Mouse (Mus musculus): ENCODE data around the gene Odf2l. TPM values are rescaled to one million over a fixed set of nuclear protein-coding genes. Genes with fewer than 3 reads are reported as not detected.
A peak's percentile ranks its signal among the peaks of the same experiment; 100 is the strongest.

The Odf2l gene
- 1 to 10 TPM; 6.4 to 7.0 TPM for total RNA-seq (2021)
- long read RNA-seq, experiment 1, partial matches to known transcripts = 1 of 2 reads
- long read RNA-seq, experiment 1, other reads (novel, unspliced or antisense) = 1 of 2 reads
- long read RNA-seq, experiment 2, partial matches to known transcripts = 0 of 1 reads
- long read RNA-seq, experiment 2, other reads (novel, unspliced or antisense) = 0 of 1 reads

DNA sequence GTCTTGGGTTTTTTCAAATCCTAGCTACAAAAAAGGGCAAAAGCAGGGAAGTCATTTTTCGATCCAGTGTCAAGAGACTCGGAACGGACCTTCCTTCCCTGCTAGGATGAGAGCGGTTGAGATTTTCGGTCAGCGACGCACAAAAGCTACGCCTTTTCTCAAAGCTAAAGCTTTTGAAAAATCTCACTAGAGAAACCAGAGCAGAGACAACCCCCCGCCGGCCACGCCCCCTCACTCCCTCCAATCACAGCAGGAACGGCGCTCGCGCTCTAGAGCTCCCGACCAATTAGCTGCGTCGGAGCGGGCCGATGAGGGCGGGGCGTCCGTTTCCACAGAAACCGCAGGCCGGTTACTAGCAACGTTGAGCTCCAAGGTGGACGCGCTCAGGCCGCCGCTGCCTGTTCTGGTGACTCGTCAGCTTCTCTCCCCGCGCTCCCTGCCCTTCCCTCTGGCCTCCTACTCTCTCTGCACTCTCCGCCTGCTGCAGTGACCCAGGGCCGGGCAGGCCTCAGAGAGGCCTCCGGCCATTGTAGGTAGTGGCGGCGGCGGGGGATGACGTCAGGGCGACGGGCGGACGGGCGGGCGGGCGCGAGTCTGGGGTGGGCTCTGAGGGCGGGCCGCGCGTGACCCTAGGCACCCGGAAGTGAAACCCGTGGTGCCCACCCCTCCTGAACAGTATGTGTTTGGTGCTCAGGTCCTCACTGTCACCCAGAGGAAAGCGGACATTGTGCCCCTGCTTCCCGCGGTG is at the start of gene Odf2l:
TSS of gene Odf2l (plus strand) at position 335 of the 748 bp plus-strand sequence.
- intact Hi-C loops (cut with DNase I; ENCODE audit: low total_unique reads) = no loop called here

DNA sequence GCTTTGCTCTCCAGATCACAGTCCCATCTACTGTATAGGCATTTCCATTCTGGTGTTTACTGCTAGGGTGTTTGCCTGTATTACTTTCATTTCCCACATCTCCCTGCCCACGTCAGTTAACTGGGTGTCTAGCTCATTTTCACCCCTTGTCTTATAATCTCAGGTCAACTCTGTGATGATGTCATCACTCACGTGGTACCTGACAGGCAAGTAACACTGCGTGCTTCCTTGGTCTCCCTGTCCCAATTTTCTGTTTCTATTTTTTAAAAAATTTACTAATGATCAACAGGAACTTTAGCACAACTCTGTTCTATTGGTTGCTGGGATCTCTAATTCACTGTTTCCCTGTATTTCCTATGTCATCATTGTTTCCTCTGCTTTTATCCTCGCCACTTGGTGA is 49.4 kb upstream of the Odf2l start:
- DNase-seq = no peak
- intact Hi-C loops (cut with DNase I; ENCODE audit: low total_unique reads) = no loop called here

More for the DNA sequence above, at the start of gene Odf2l:
- DNase-seq = peak; percentile 98

GRCm38 (mm10) chr3:145072339-145072738 is 46.0 kb upstream of the Odf2l start:
- intact Hi-C loops (cut with DNase I; ENCODE audit: low total_unique reads) = no loop called here
- DNase-seq = no peak

DNA sequence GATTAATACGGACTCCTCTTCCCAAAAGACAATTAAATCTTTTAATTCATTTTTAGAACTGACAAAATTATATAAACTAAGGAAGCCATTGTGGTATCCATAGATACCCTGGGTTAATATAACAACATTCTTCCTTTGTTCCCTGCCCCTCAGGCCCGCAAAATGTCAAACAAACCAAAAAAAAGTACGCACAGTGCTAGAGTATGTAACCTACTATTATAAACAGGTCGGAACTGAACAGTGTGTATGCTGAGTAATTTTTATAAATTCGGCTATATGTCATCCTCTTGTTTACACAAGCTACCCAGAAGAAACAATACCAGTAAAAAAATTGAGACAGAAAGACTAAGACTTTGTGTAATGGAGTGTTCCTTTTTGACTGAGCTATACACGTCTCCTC is 40.0 kb upstream of the Odf2l start:
- DNase-seq = no peak
- intact Hi-C loops (cut with DNase I; ENCODE audit: low total_unique reads) = no loop called here

- intact Hi-C loops (cut with DNase I; ENCODE audit: low total_unique reads) = no loop called here
- DNase-seq = no peak
These were observed 37.5 kb upstream of the Odf2l start for GRCm38 (mm10) chr3:145080904-145081303.

- intact Hi-C loops (cut with DNase I; ENCODE audit: low total_unique reads) = no loop called here
These were observed 35.3 kb upstream of the Odf2l start for GRCm38 (mm10) chr3:145083081-145083480.

GRCm38 (mm10) chr3:145086180-145086579 is 32.2 kb upstream of the Odf2l start:
- intact Hi-C loops (cut with DNase I; ENCODE audit: low total_unique reads) = no loop called here

More at GRCm38 (mm10) chr3:145083081-145083480, 35.3 kb upstream of the Odf2l start:
- DNase-seq = no peak

GRCm38 (mm10) chr3:145087857-145088598 is 30.4 kb upstream of the Odf2l start:
- intact Hi-C loops (cut with DNase I; ENCODE audit: low total_unique reads) = no loop called here
- DNase-seq = no peak

More at GRCm38 (mm10) chr3:145086180-145086579, 32.2 kb upstream of the Odf2l start:
- no peak for DNase-seq

GRCm38 (mm10) chr3:145099291-145099690 is 19.1 kb upstream of the Odf2l start, which contains the start of gene Clca2:
Gene Clca2 (minus strand): TSS chr3:145099443.
- intact Hi-C loops (cut with DNase I; ENCODE audit: low total_unique reads) = no loop called here

GRCm38 (mm10) chr3:145101891-145102555 is 16.4 kb upstream of the Odf2l start:
- DNase-seq = no peak
- intact Hi-C loops (cut with DNase I; ENCODE audit: low total_unique reads) = no loop called here

More at GRCm38 (mm10) chr3:145099291-145099690, 19.1 kb upstream of the Odf2l start, which contains the start of gene Clca2:
- DNase-seq = no peak

GRCm38 (mm10) chr3:145103321-145103720 is 15.1 kb upstream of the Odf2l start:
- intact Hi-C loops (cut with DNase I; ENCODE audit: low total_unique reads) = no loop called here
- no peak for DNase-seq

- intact Hi-C loops (cut with DNase I; ENCODE audit: low total_unique reads) = no loop called here
- DNase-seq = no peak
These were observed 14.6 kb upstream of the Odf2l start for GRCm38 (mm10) chr3:145103770-145104169.

GRCm38 (mm10) chr3:145105076-145105772 is 13.2 kb upstream of the Odf2l start:
- DNase-seq = peak; percentile 39

GRCm38 (mm10) chr3:145105773-145106504 is 12.4 kb upstream of the Odf2l start:
- intact Hi-C loops (cut with DNase I; ENCODE audit: low total_unique reads) = no loop called here
- no peak for DNase-seq

More at GRCm38 (mm10) chr3:145105076-145105772, 13.2 kb upstream of the Odf2l start:
- intact Hi-C loops (cut with DNase I; ENCODE audit: low total_unique reads) = no loop called here

- no peak for DNase-seq
- intact Hi-C loops (cut with DNase I; ENCODE audit: low total_unique reads) = no loop called here
These were observed 3.2 kb upstream of the Odf2l start for GRCm38 (mm10) chr3:145115169-145115568.

DNA sequence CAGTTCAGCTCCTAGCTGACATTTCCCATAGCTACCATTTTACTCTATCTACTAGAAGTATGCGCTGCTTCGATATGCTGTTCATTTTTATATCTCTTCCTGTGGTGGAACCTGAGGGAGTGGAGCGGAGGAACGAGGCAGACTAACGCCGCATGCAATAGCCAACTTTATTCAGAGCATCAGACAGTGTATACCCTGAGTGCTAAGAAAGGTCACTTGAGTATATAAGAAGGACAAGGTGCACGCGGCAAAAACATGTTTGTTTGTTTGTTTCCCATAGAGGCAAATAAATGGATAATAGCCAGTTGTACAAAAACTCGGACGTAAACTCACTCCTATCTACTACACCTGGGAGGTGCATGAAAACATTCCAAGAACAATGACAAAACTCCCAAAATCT is 751 bp upstream of the Odf2l start:
- intact Hi-C loops (cut with DNase I; ENCODE audit: low total_unique reads) = no loop called here
- DNase-seq = no peak

- intact Hi-C loops (cut with DNase I; ENCODE audit: low total_unique reads) = no loop called here
- no peak for DNase-seq
These were observed 592 bp downstream of the Odf2l start for GRCm38 (mm10) chr3:145119002-145119358.

- intact Hi-C loops (cut with DNase I; ENCODE audit: low total_unique reads) = no loop called here
- DNase-seq = no peak
These were observed 1.0 kb downstream of the Odf2l start for GRCm38 (mm10) chr3:145119425-145119824.

- no peak for DNase-seq
- intact Hi-C loops (cut with DNase I; ENCODE audit: low total_unique reads) = no loop called here
These were observed 8.2 kb downstream of the Odf2l start for GRCm38 (mm10) chr3:145126618-145127017.

Data from gastrocnemius, postnatal 14 days (tissue).